Mouse (Mus musculus) hindbrain, embryonic 12.5 days (tissue): ENCODE data around the gene Plekhh2. TPM values are rescaled to one million over a fixed set of nuclear protein-coding genes. Genes with fewer than 3 reads are reported as not detected.

Source experiments
- ATAC-seq: fragments of 200-750 bp; cut with Nextera tagmentation; 2 replicates; pipeline ENCODE4 v1.8.0; 2017; ENCODE audit warnings: moderate TSS enrichment; ENCODE audit not compliant: low FRiP score
- H3K27ac ChIP-seq: fragments of 300-500 bp; sonication (generic); 2 replicates; pipeline ENCODE4 v1.5.1; 2016; ENCODE audit warnings: mild to moderate bottlenecking
- H3K27me3 ChIP-seq: fragments of 300-500 bp; sonication (generic); 2 replicates; pipeline ENCODE4 v1.6.1; 2016; ENCODE audit warnings: mild to moderate bottlenecking
- H3K36me3 ChIP-seq: fragments of 300-500 bp; sonication (generic); 2 replicates; pipeline ENCODE4 v1.6.1; 2016; ENCODE audit warnings: mild to moderate bottlenecking
- H3K4me1 ChIP-seq: fragments of 300-500 bp; sonication (generic); 2 replicates; pipeline ENCODE4 v1.6.1; 2016
- H3K4me2 ChIP-seq: fragments of 300-500 bp; sonication (generic); replicated peaks from 2 replicates; pipeline ENCODE4 v1.6.1; 2016; ENCODE audit warnings: mild to moderate bottlenecking
- H3K4me3 ChIP-seq: fragments of 300-500 bp; sonication (generic); 2 replicates; pipeline ENCODE4 v1.5.1; 2016; ENCODE audit warnings: mild to moderate bottlenecking
- H3K9ac ChIP-seq: fragments of 300-500 bp; sonication (generic); 2 replicates; pipeline ENCODE4 v1.6.1; 2016; ENCODE audit warnings: mild to moderate bottlenecking, moderate library complexity
- H3K9me3 ChIP-seq: fragments of 300-500 bp; sonication (generic); replicated peaks from 2 replicates; pipeline ENCODE4 v1.6.1; 2016; ENCODE audit warnings: mild to moderate bottlenecking
- whole genome bisulfite sequencing: fragments of 180-500 bp; shearing (Covaris S2); methylation state at CpG from one replicate; pipeline ENCODE4 v1.1.7; 2016; 5-methylcytosine and 5-hydroxymethylcytosine counted together
- polyA plus RNA-seq: library from polyadenylated mRNA; unstranded; fragments of >200 nt; fragmentation: Nextera tagmentation; extraction: Ambion mirVana; gene quantifications from 2 replicates; pipeline ENCODE4 v1.2.1, GENCODE M21; 2016

Plekhh2 gene
- polyA plus RNA-seq, 1 experiment from 2014 or later = 3.8 TPM

GRCm38 (mm10) chr17:84620610-84621009 is 108.9 kb downstream of the Plekhh2 start:
- H3K4me3 ChIP-seq = no peak overlapping the region
- H3K9ac ChIP-seq = no peak overlapping the region
- 0 out of 2 replicates have a peak, but pooled peaks cover 6% of the 10 kb centered on the region for H3K9me3 ChIP-seq
- H3K27me3 ChIP-seq = no peaks in the 10 kb centered on the region
- no peaks in the 10 kb centered on the region for H3K36me3 ChIP-seq
- 89% methylated on average over 6 of the region's 6 CpGs for WGBS
- H3K4me2 ChIP-seq = no peak overlapping the region
- ATAC-seq = no peak
- no peak overlapping the region for H3K27ac ChIP-seq
- peaks cover 2% of the 10 kb centered on the region; the same call in 1 of the 2 replicates for H3K4me1 ChIP-seq

- no peaks in the 10 kb centered on the region for H3K36me3 ChIP-seq
- H3K4me3 ChIP-seq = no peak overlapping the region
- H3K4me2 ChIP-seq = no peak overlapping the region
- WGBS = 90% methylated on average over 6 of the region's 6 CpGs
- H3K27ac ChIP-seq = no peak overlapping the region
- no peaks in the 10 kb centered on the region for H3K27me3 ChIP-seq
- ATAC-seq = no peak
- peaks cover 2% of the 10 kb centered on the region; the same call in 1 of the 2 replicates for H3K4me1 ChIP-seq
- no peak overlapping the region for H3K9ac ChIP-seq
- 0 out of 2 replicates have a peak, but pooled peaks cover 6% of the 10 kb centered on the region for H3K9me3 ChIP-seq
Measured at GRCm38 (mm10) chr17:84621209-84621608, 109.5 kb downstream of the Plekhh2 start.

GRCm38 (mm10) chr17:84622028-84622427 is 110.3 kb downstream of the Plekhh2 start:
- H3K4me3 ChIP-seq = no peak overlapping the region
- no peak overlapping the region for H3K27ac ChIP-seq
- H3K4me2 ChIP-seq = no peak overlapping the region
- H3K36me3 ChIP-seq = no peaks in the 10 kb centered on the region
- H3K9ac ChIP-seq = no peak overlapping the region
- peaks cover 6% of the 10 kb centered on the region for H3K4me1 ChIP-seq
- 89% methylated on average over 4 of the region's 4 CpGs for WGBS
- ATAC-seq = no peak
- no peaks in the 10 kb centered on the region for H3K27me3 ChIP-seq
- H3K9me3 ChIP-seq = 0 out of 2 replicates have a peak, but pooled peaks cover 6% of the 10 kb centered on the region

- no peaks in the 10 kb centered on the region for H3K27me3 ChIP-seq
- H3K27ac ChIP-seq = no peak overlapping the region
- H3K36me3 ChIP-seq = no peaks in the 10 kb centered on the region
- 0 out of 2 replicates have a peak, but pooled peaks cover 6% of the 10 kb centered on the region for H3K9me3 ChIP-seq
- H3K4me1 ChIP-seq = peaks cover 8% of the 10 kb centered on the region
- H3K4me3 ChIP-seq = no peak overlapping the region
- no peak overlapping the region for H3K9ac ChIP-seq
- no peak overlapping the region for H3K4me2 ChIP-seq
- ATAC-seq = no peak
- 56% methylated on average over 2 of the region's 2 CpGs for WGBS
Measured at GRCm38 (mm10) chr17:84622873-84623272, 111.2 kb downstream of the Plekhh2 start.

GRCm38 (mm10) chr17:84626276-84626856 is 114.7 kb downstream of the Plekhh2 start, which contains the start of gene Dync2li1:
TSS of gene Dync2li1 (plus strand) at chr17:84626496.
- Histone ChIP-seq H3K27ac (peak within 1 kb of the TSS; percentile 79), H3K9ac (peak within 1 kb of the TSS; percentile 72)

GRCm38 (mm10) chr17:84626857-84627305 is 115.2 kb downstream of the Plekhh2 start:
- 27% methylated on average over 9 of the region's 9 CpGs for WGBS
- Histone ChIP-seq H3K4me3 (peak overlapping the region; percentile 63), H3K27me3 (no peaks in the 10 kb centered on the region), H3K9ac (peak overlapping the region; percentile 72), H3K27ac (no peak overlapping the region; the same call in 1 of the 2 replicates), H3K4me2 (peak overlapping the region; percentile 72), H3K36me3 (no peaks in the 10 kb centered on the region), H3K9me3 (0 out of 2 replicates have a peak, but pooled peaks cover 6% of the 10 kb centered on the region), H3K4me1 (peaks cover 6% of the 10 kb centered on the region)
- ATAC-seq = peak; percentile 79

More at GRCm38 (mm10) chr17:84626276-84626856, 114.7 kb downstream of the Plekhh2 start, which contains the start of gene Dync2li1:
- no peaks in the 10 kb centered on the region for H3K27me3 ChIP-seq
- H3K4me3 ChIP-seq = peak within 1 kb of the TSS; percentile 63
- H3K9me3 ChIP-seq = 0 out of 2 replicates have a peak, but pooled peaks cover 6% of the 10 kb centered on the region
- ATAC-seq = peak; percentile 98
- H3K36me3 ChIP-seq = no peaks in the 10 kb centered on the region
- 1% methylated on average over 24 of the region's 25 CpGs for WGBS
- H3K4me1 ChIP-seq = peaks cover 6% of the 10 kb centered on the region
- peak within 1 kb of the TSS; percentile 72 for H3K4me2 ChIP-seq

GRCm38 (mm10) chr17:84627721-84628120 is 116.0 kb downstream of the Plekhh2 start:
- WGBS = 90% methylated on average over 10 of the region's 10 CpGs
- H3K9me3 ChIP-seq = 0 out of 2 replicates have a peak, but pooled peaks cover 6% of the 10 kb centered on the region

GRCm38 (mm10) chr17:84628611-84629010 is 116.9 kb downstream of the Plekhh2 start:
- Histone ChIP-seq H3K9ac (no peak overlapping the region), H3K4me1 (peaks cover 6% of the 10 kb centered on the region), H3K27me3 (no peaks in the 10 kb centered on the region), H3K4me3 (no peak overlapping the region), H3K27ac (no peak overlapping the region), H3K4me2 (no peak overlapping the region), H3K36me3 (no peaks in the 10 kb centered on the region; the same call in 1 of the 2 replicates), H3K9me3 (0 out of 2 replicates have a peak, but pooled peaks cover 4% of the 10 kb centered on the region)
- no peak for ATAC-seq
- WGBS = 82% methylated on average over 9 of the region's 9 CpGs

More at GRCm38 (mm10) chr17:84627721-84628120, 116.0 kb downstream of the Plekhh2 start:
- H3K4me1 ChIP-seq = peaks cover 6% of the 10 kb centered on the region
- no peaks in the 10 kb centered on the region for H3K27me3 ChIP-seq
- no peak for ATAC-seq
- H3K27ac ChIP-seq = no peak overlapping the region
- H3K4me3 ChIP-seq = no peak overlapping the region
- H3K9ac ChIP-seq = no peak overlapping the region
- H3K36me3 ChIP-seq = no peaks in the 10 kb centered on the region; the same call in 1 of the 2 replicates
- no peak overlapping the region for H3K4me2 ChIP-seq

GRCm38 (mm10) chr17:84631836-84632235 is 120.1 kb downstream of the Plekhh2 start:
- Histone ChIP-seq H3K9ac (no peak overlapping the region), H3K36me3 (peaks cover 2% of the 10 kb centered on the region), H3K4me1 (peaks cover 4% of the 10 kb centered on the region), H3K27ac (no peak overlapping the region), H3K4me2 (no peak overlapping the region), H3K27me3 (no peaks in the 10 kb centered on the region), H3K9me3 (no peaks in the 10 kb centered on the region), H3K4me3 (no peak overlapping the region)
- no peak for ATAC-seq
- WGBS = 84% methylated on average over 6 of the region's 6 CpGs

- Histone ChIP-seq H3K27ac (no peak overlapping the region), H3K9ac (no peak overlapping the region), H3K9me3 (no peaks in the 10 kb centered on the region), H3K4me2 (no peak overlapping the region), H3K36me3 (peaks cover 5% of the 10 kb centered on the region), H3K27me3 (no peaks in the 10 kb centered on the region), H3K4me1 (no peaks in the 10 kb centered on the region), H3K4me3 (no peak overlapping the region)
- ATAC-seq = no peak
- 81% methylated on average over 13 of the region's 13 CpGs for WGBS
Measured at GRCm38 (mm10) chr17:84633443-84633842, 121.7 kb downstream of the Plekhh2 start.

GRCm38 (mm10) chr17:84636328-84636727 is 124.6 kb downstream of the Plekhh2 start:
- H3K27ac ChIP-seq = no peak overlapping the region
- H3K27me3 ChIP-seq = no peaks in the 10 kb centered on the region
- H3K4me2 ChIP-seq = no peak overlapping the region
- no peaks in the 10 kb centered on the region for H3K4me1 ChIP-seq
- no peak overlapping the region for H3K4me3 ChIP-seq
- WGBS = 65% methylated on average over 8 of the region's 8 CpGs
- no peaks in the 10 kb centered on the region for H3K9me3 ChIP-seq
- H3K9ac ChIP-seq = no peak overlapping the region
- no peak for ATAC-seq
- peaks cover 5% of the 10 kb centered on the region for H3K36me3 ChIP-seq

- Histone ChIP-seq H3K9me3 (no peaks in the 10 kb centered on the region), H3K4me3 (no peak overlapping the region), H3K27ac (no peak overlapping the region), H3K4me2 (no peak overlapping the region), H3K27me3 (no peaks in the 10 kb centered on the region), H3K9ac (no peak overlapping the region), H3K36me3 (peaks cover 5% of the 10 kb centered on the region; the same call in 1 of the 2 replicates), H3K4me1 (0 out of 2 replicates have a peak, but pooled peaks cover under 1% of the 10 kb centered on the region)
- ATAC-seq = no peak
- WGBS = 90% methylated on average over 6 of the region's 6 CpGs
Measured at GRCm38 (mm10) chr17:84637971-84638370, 126.3 kb downstream of the Plekhh2 start.
